Mouse (Mus musculus) midbrain, postnatal 0 days (tissue): Measurements from ENCODE around the gene Invs. TPM values are rescaled to one million over a fixed set of nuclear protein-coding genes. Genes with fewer than 3 reads are reported as not detected.

Experiments
- ATAC-seq: fragments of 200-750 bp; cut with Nextera tagmentation; 2 replicates; pipeline ENCODE4 v1.8.0; 2017; ENCODE audit warnings: moderate number of reproducible peaks, mild to moderate bottlenecking, moderate TSS enrichment, moderate library complexity; ENCODE audit not compliant: low FRiP score
- DNase-seq: peaks from one replicate; pipeline ENCODE4 v3.0.0-alpha.2; 2015; ENCODE audit warnings: low spot score
- H3K27ac ChIP-seq: fragments of 300-500 bp; sonication (generic); 2 replicates; pipeline ENCODE4 v1.5.1; 2014; ENCODE audit warnings: low read depth, mild to moderate bottlenecking, low read length, mixed read lengths
- H3K27me3 ChIP-seq: fragments of 300-500 bp; sonication (generic); 2 replicates; pipeline ENCODE4 v1.6.1; 2014; ENCODE audit warnings: low read length, control low read depth, mixed read lengths; ENCODE audit not compliant: insufficient read depth
- H3K36me3 ChIP-seq: fragments of 300-500 bp; sonication (generic); 2 replicates; pipeline ENCODE4 v1.6.1; 2014; ENCODE audit warnings: low read length, control low read depth, mixed read lengths; ENCODE audit not compliant: insufficient read depth
- H3K4me1 ChIP-seq: fragments of 300-500 bp; sonication (generic); 2 replicates; pipeline ENCODE4 v1.6.1; 2014; ENCODE audit warnings: mild to moderate bottlenecking, control low read depth, antibody characterized with exemption, low read length, mixed read lengths; ENCODE audit not compliant: insufficient read depth
- H3K4me2 ChIP-seq: fragments of 300-500 bp; sonication (generic); 2 replicates; pipeline ENCODE4 v1.6.1; 2014; ENCODE audit warnings: low read depth, mild to moderate bottlenecking, low read length, mixed read lengths; ENCODE audit not compliant: poor library complexity, severe bottlenecking
- H3K4me3 ChIP-seq: fragments of 300-500 bp; sonication (generic); 2 replicates; pipeline ENCODE4 v1.5.1; 2014; ENCODE audit warnings: low read depth, mild to moderate bottlenecking, low read length, moderate library complexity
- H3K9ac ChIP-seq: fragments of 300-500 bp; sonication (generic); replicated peaks from 2 replicates; pipeline ENCODE4 v1.6.1; 2014; ENCODE audit warnings: mild to moderate bottlenecking, low read length, moderate library complexity, mixed read lengths; ENCODE audit not compliant: poor library complexity, severe bottlenecking
- H3K9me3 ChIP-seq: fragments of 300-500 bp; sonication (generic); 2 replicates; pipeline ENCODE4 v1.6.1; 2016; ENCODE audit warnings: low read length, control low read depth
- CTCF ChIP-seq: IDR thresholded peaks from 2 replicates; pipeline ENCODE4 v1.5.1; 2016; ENCODE audit warnings: antibody characterized with exemption, mild to moderate bottlenecking
- WGBS: fragments of 180-500 bp; shearing (Covaris S2); extraction: QIAGEN DNeasy Blood & Tissue Kit; methylation state at CpG from one replicate; pipeline ENCODE4 v1.1.7; 2014; 5-methylcytosine and 5-hydroxymethylcytosine counted together
- polyA plus RNA-seq: library from polyadenylated mRNA; unstranded; fragments of >200 nt; fragmentation: Nextera tagmentation; extraction: Ambion mirVana; gene quantifications from 2 replicates; pipeline ENCODE4 v1.2.1, GENCODE M21; 2015
- total RNA-seq: library from RNA; depleted of rRNA; stranded (reverse); fragments of >200 nt; gene quantifications from 2 replicates; pipeline ENCODE4 v1.2.3, GENCODE M21; 2014

The Invs gene
- total and polyA plus RNA-seq, 2 experiments from 2014 or later: 3.4 to 6.0 TPM

DNA sequence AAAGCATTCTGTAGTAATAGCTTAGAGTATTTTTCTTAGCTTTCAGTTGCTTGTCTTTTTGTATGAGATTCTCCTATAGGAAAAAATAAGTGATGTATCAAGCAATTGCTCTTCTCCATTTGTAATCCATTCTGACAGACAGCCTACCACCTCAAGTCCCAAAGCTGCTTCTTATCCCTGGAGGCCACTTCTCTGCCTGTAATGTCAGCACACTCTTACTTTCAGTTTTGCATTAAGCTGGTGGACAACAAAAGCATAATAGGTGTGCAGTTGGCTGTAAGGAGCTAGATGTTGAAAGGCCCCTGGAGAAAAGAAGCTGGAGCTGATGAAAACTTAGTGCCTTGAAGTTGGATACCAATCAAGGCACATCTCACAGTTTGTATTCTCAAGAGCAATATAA, 26.3 kb upstream of the Invs start:
- Histone ChIP-seq H3K4me1 (no peaks in the 10 kb centered on the region), H3K27ac (no peak overlapping the region), H3K36me3 (no peaks in the 10 kb centered on the region), H3K4me3 (no peak overlapping the region), H3K9me3 (no peaks in the 10 kb centered on the region), H3K4me2 (no peak overlapping the region), H3K27me3 (no peaks in the 10 kb centered on the region), H3K9ac (no peak overlapping the region)
- ATAC-seq (no peak), DNase-seq (no peak)
- TF ChIP-seq CTCF: no peak

DNA sequence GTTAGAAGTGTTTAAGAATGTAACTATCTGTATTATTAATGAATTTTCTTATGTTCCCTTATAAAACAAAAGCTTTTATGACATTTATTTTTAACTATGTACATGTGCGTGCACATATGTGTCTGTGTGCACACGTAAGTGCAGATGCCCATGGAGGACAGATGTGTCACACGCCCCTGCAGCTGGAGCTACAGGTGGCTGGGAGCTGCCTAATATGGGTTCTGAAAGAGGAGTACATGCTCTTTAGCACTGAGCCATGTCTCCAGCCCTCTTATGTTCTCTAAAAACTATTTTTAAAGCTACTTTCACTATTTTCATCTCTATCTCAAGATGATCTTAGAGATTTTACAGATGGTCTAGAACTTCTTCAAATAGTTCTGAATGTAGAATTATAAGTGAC, 21.5 kb upstream of the Invs start:
- 93% methylated on average over 3 of the region's 3 CpGs for WGBS
- H3K4me2 ChIP-seq: no peak overlapping the region
- no peak overlapping the region for H3K9ac ChIP-seq
- DNase-seq: no peak
- ATAC-seq: no peak
- no peaks in the 10 kb centered on the region for H3K36me3 ChIP-seq
- TF ChIP-seq CTCF: no peak
- H3K27ac ChIP-seq: no peak overlapping the region
- H3K9me3 ChIP-seq: no peaks in the 10 kb centered on the region
- no peak overlapping the region for H3K4me3 ChIP-seq
- H3K4me1 ChIP-seq: no peaks in the 10 kb centered on the region
- H3K27me3 ChIP-seq: no peaks in the 10 kb centered on the region

DNA sequence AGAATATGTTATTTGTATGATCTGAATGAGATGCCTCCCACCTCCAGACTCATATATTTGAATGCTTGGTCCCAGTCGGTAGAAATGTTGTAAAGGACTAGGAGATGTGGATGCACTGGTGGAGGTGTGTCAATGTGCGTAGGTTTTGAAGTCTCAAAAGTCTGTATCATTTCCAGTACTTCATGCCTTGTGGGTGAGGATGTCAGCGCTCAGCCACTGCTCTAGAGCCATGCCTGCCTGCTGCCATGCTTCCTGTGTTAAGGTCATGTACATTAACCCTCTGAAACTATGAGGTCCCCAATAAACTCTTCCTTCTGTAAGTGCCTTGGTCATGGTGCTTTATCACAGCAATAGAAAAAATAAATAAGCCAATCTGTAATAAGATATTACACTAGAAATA, 11.9 kb upstream of the Invs start:
- 95% methylated on average over 3 of the region's 3 CpGs for WGBS
- no peak for ATAC-seq

DNA sequence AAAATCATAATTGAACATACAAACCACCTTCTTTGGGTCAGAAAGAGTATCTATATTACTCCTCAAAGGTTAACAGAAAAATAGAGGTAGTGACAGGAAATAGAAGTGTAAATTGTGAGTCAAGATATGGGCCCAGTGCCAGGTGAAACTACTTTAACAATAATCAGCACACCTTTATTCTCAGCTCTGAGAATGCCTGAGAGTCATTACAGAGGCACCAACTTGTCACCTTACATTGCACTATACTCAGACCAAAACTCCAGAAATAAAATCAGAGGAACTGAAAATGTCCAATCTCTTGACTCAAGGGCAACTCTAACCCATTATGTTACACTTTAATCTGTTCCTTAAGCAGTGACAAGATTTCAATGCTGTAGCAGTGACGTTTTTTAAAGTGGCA, 11.4 kb upstream of the Invs start:
- no peak overlapping the region for H3K4me3 ChIP-seq
- H3K4me2 ChIP-seq: no peak overlapping the region
- 73% methylated on average over 1 of the region's 1 CpGs for WGBS
- H3K36me3 ChIP-seq: no peaks in the 10 kb centered on the region
- ATAC-seq: no peak
- no peak overlapping the region for H3K27ac ChIP-seq
- TF ChIP-seq CTCF: no peak
- no peaks in the 10 kb centered on the region for H3K27me3 ChIP-seq
- no peaks in the 10 kb centered on the region for H3K4me1 ChIP-seq
- H3K9ac ChIP-seq: no peak overlapping the region
- H3K9me3 ChIP-seq: no peaks in the 10 kb centered on the region
- no peak for DNase-seq

More for the DNA sequence above, 11.9 kb upstream of the Invs start:
- no peak overlapping the region for H3K4me2 ChIP-seq
- H3K27ac ChIP-seq: no peak overlapping the region
- no peaks in the 10 kb centered on the region for H3K36me3 ChIP-seq
- TF ChIP-seq CTCF: no peak
- no peaks in the 10 kb centered on the region for H3K4me1 ChIP-seq
- no peaks in the 10 kb centered on the region for H3K27me3 ChIP-seq
- no peak overlapping the region for H3K9ac ChIP-seq
- H3K4me3 ChIP-seq: no peak overlapping the region
- DNase-seq: no peak
- H3K9me3 ChIP-seq: no peaks in the 10 kb centered on the region

DNA sequence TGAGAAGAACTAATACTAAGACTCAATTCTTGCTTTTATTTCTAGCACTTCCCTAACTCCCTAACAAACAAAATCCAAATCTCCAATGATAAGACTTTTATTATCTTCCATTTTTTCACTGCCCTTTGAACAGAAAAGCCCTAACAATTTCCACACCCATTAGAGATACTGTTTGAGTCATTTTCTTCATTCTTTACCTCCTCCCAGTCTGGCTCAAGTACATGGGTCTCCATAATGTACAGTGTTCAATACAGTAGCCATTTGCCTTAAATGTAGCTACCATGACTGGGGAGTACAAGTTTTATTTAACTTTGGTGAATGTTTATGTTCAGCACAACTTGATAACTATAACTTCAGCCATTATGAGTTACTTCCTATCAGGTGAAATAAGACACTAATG, 9.0 kb upstream of the Invs start:
- DNase-seq (no peak), ATAC-seq (no peak)
- TF ChIP-seq CTCF: no peak
- Histone ChIP-seq H3K36me3 (no peaks in the 10 kb centered on the region), H3K4me3 (no peak overlapping the region), H3K9ac (no peak overlapping the region), H3K27ac (no peak overlapping the region), H3K4me2 (no peak overlapping the region), H3K9me3 (no peaks in the 10 kb centered on the region), H3K27me3 (no peaks in the 10 kb centered on the region), H3K4me1 (no peaks in the 10 kb centered on the region)

DNA sequence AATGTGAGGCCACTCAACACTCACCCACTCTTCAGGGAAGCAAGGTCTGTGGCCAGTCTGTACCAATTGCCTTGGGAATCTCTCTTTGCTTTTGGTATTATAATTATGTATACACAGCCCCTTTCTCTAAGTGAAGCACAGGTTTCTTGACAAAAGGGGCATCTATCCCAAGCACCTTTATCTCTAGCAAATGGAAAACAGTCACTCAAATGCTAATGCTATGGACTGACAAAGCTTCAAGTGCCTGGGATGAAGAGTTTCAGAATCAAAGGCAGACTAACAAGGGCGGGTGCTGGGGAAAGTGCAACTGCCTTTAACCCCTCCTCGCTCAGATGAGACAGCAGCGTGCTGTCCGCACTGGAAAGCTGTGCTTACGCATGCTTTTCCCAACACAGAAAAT, 7.7 kb upstream of the Invs start:
- no peak overlapping the region for H3K4me2 ChIP-seq
- no peak overlapping the region for H3K27ac ChIP-seq
- no peaks in the 10 kb centered on the region for H3K9me3 ChIP-seq
- no peaks in the 10 kb centered on the region for H3K27me3 ChIP-seq
- no peak for DNase-seq
- TF ChIP-seq CTCF: no peak
- H3K9ac ChIP-seq: no peak overlapping the region
- no peaks in the 10 kb centered on the region for H3K36me3 ChIP-seq
- no peak overlapping the region for H3K4me3 ChIP-seq
- no peaks in the 10 kb centered on the region for H3K4me1 ChIP-seq
- 37% methylated on average over 5 of the region's 5 CpGs for WGBS
- ATAC-seq: no peak
